In genomic region chr9:34875238-34875637, GRCm38 (mm10) we compare ENCODE assay signal across 19 mouse cellular contexts.
A peak's percentile ranks its signal among the peaks of the same experiment; 100 is the strongest.
DNase-seq lines count a peak whose midpoint lies in the region; ATAC-seq and TF ChIP-seq lines count a peak whose summit lies in the region.
"Had no signal": no experiment of that assay in that cellular context is flagged by ENCODE, and none has a peak within 500 bp of the region (broad histone marks: within the 10 kb centered on the region; RNA-seq: fewer than 3 reads in every experiment).

No protein-coding gene starts in this region.

- H3K9ac ChIP-seq in lung, embryonic 14.5 days: no peak overlapping the region
- H3K9ac ChIP-seq: embryonic facial prominence, embryonic 12.5 days; forebrain, embryonic 13.5 days; hindbrain, embryonic 15.5 days; limb, embryonic 12.5 days; liver, postnatal 0 days had no signal

- no peak overlapping the region for H3K4me3 ChIP-seq in embryonic facial prominence, embryonic 10.5 days
- no peak overlapping the region for H3K4me3 ChIP-seq in lung, embryonic 14.5 days (ENCODE audit: low read depth, low read length)
- H3K4me3 ChIP-seq: embryonic facial prominence, embryonic 12.5 days; forebrain, embryonic 13.5 days; gastrocnemius, adult 2 months; hindbrain, embryonic 15.5 days; limb, embryonic 12.5 days had no signal

- H3K4me1 ChIP-seq in embryonic facial prominence, embryonic 10.5 days: peaks cover 21% of the 10 kb centered on the region
- no peaks in the 10 kb centered on the region for H3K4me1 ChIP-seq in lung, embryonic 14.5 days (ENCODE audit: insufficient read depth)
- H3K4me1 ChIP-seq: embryonic facial prominence, embryonic 12.5 days; limb, embryonic 12.5 days had no signal

- no peaks in the 10 kb centered on the region for H3K9me3 ChIP-seq in embryonic facial prominence, embryonic 10.5 days
- H3K9me3 ChIP-seq in lung, embryonic 14.5 days (ENCODE audit: low read depth, low read length): no peaks in the 10 kb centered on the region
- H3K9me3 ChIP-seq: embryonic facial prominence, embryonic 12.5 days; forebrain, embryonic 13.5 days; hindbrain, embryonic 15.5 days; limb, embryonic 12.5 days had no signal

- no peak for TF ChIP-seq CTCF in lung, embryonic 14.5 days (IDR thresholded peaks at IDR 0.05; ENCODE audit: low read depth)

- H3K27me3 ChIP-seq in embryonic facial prominence, embryonic 10.5 days (replicated peaks; ENCODE audit: low read depth, poor library complexity, severe bottlenecking): peaks cover 13% of the 10 kb centered on the region
- H3K27me3 ChIP-seq in lung, embryonic 14.5 days (ENCODE audit: insufficient read depth, low read length): no peaks in the 10 kb centered on the region
- H3K27me3 ChIP-seq: embryonic facial prominence, embryonic 12.5 days; hindbrain, embryonic 15.5 days had no signal

- WGBS in embryonic facial prominence, embryonic 10.5 days: 72% methylated on average over 6 of the region's 6 CpGs
- 53% methylated on average over 6 of the region's 6 CpGs for WGBS in lung, embryonic 14.5 days

- peak overlapping the region; percentile 65 for H3K27ac ChIP-seq in embryonic facial prominence, embryonic 10.5 days (replicated peaks)
- no peak overlapping the region for H3K27ac ChIP-seq in lung, embryonic 14.5 days (ENCODE audit: low read depth)
- H3K27ac ChIP-seq: embryonic facial prominence, embryonic 12.5 days; forebrain, embryonic 13.5 days; gastrocnemius, adult 2 months; hindbrain, embryonic 15.5 days; limb, embryonic 12.5 days; stomach, postnatal 0 days had no signal

- peak; percentile 38; the same call in 1 of the 2 replicates for ATAC-seq in lung, embryonic 14.5 days (ENCODE audit: insufficient read depth)
- ATAC-seq: forebrain, embryonic 13.5 days; liver, postnatal 0 days had no signal

- DNase-seq in cerebellum, postnatal 10 days: peak; percentile 43 to 50
- DNase-seq in cerebellum, adult 18-20 months: no peak
- no peak for DNase-seq in embryonic facial prominence, embryonic 10.5 days (ENCODE audit: low spot score)
- peak; percentile 55 for DNase-seq in lung, embryonic 14.5 days
- peak; percentile 65 for DNase-seq in lung, postnatal 25 days (ENCODE audit: low spot score)
- DNase-seq in thymus, postnatal 4 days: no peak
- no peak for DNase-seq in layer of hippocampus, postnatal 36 days
- DNase-seq: adrenal gland, postnatal 36 days; gastrocnemius, adult 2 months; kidney, adult 8-10 months; kidney, postnatal 10 days; liver, postnatal 0 days; thymus, adult 2 months had no signal

- no peak overlapping the region for H3K4me2 ChIP-seq in lung, embryonic 14.5 days
- H3K4me2 ChIP-seq: embryonic facial prominence, embryonic 12.5 days; forebrain, embryonic 13.5 days; hindbrain, embryonic 15.5 days; limb, embryonic 12.5 days; liver, embryonic 11.5 days had no signal

- no peaks in the 10 kb centered on the region for H3K36me3 ChIP-seq in embryonic facial prominence, embryonic 10.5 days (replicated peaks)
- no peaks in the 10 kb centered on the region for H3K36me3 ChIP-seq in lung, embryonic 14.5 days (ENCODE audit: insufficient read depth)
- H3K36me3 ChIP-seq: embryonic facial prominence, embryonic 12.5 days; hindbrain, embryonic 15.5 days; limb, embryonic 12.5 days had no signal

Comparison
In these comparisons a context has a peak if more than half of its experiments do, and no peak if none do; other contexts are left out.
1. DNase-seq: peak in cerebellum, postnatal 10 days (2 of 2), lung, embryonic 14.5 days (single experiment) and lung, postnatal 25 days (single experiment); none in cerebellum, adult 18-20 months (0 of 2), embryonic facial prominence, embryonic 10.5 days (single experiment), thymus, postnatal 4 days (single experiment) and layer of hippocampus, postnatal 36 days (0 of 2).